Mouse (Mus musculus) embryonic facial prominence, embryonic 13.5 days (tissue): ENCODE results near the gene Upk3b. TPM values are rescaled to one million over a fixed set of nuclear protein-coding genes. Genes with fewer than 3 reads are reported as not detected.
"Not testable (repeated sequence)": the region's sequence is repeated elsewhere in the genome, so short reads cannot be mapped to it uniquely, and the experiment has no call there.

Experiments
- ATAC-seq: fragments of 200-750 bp; cut with Nextera tagmentation; 2 replicates; pipeline ENCODE4 v1.8.0; 2017; ENCODE audit warnings: low read depth; ENCODE audit not compliant: insufficient number of reproducible peaks, insufficient read depth, low FRiP score, low TSS enrichment
- H3K27ac ChIP-seq: fragments of 300-500 bp; sonication (generic); 2 replicates; pipeline ENCODE4 v1.5.1; 2015; ENCODE audit warnings: moderate library complexity, mild to moderate bottlenecking, inconsistent platforms
- H3K27me3 ChIP-seq: fragments of 300-500 bp; sonication (generic); 2 replicates; pipeline ENCODE4 v1.6.1; 2015; ENCODE audit warnings: mild to moderate bottlenecking, inconsistent platforms
- H3K36me3 ChIP-seq: fragments of 300-500 bp; sonication (generic); 2 replicates; pipeline ENCODE4 v1.6.1; 2015; ENCODE audit warnings: mild to moderate bottlenecking, inconsistent platforms
- H3K4me1 ChIP-seq: fragments of 300-500 bp; sonication (generic); 2 replicates; pipeline ENCODE4 v1.6.1; 2015; ENCODE audit warnings: inconsistent platforms
- H3K4me2 ChIP-seq: fragments of 300-500 bp; sonication (generic); 2 replicates; pipeline ENCODE4 v1.6.1; 2015; ENCODE audit warnings: moderate library complexity, mild to moderate bottlenecking, inconsistent platforms
- H3K4me3 ChIP-seq: fragments of 300-500 bp; sonication (generic); 2 replicates; pipeline ENCODE4 v1.5.1; 2015; ENCODE audit warnings: mild to moderate bottlenecking, inconsistent platforms
- H3K9ac ChIP-seq: fragments of 300-500 bp; sonication (generic); 2 replicates; pipeline ENCODE4 v1.6.1; 2015; ENCODE audit warnings: mild to moderate bottlenecking, inconsistent platforms
- H3K9me3 ChIP-seq: fragments of 300-500 bp; sonication (generic); 2 replicates; pipeline ENCODE4 v1.6.1; 2016; ENCODE audit warnings: inconsistent platforms
- WGBS: fragments of 180-500 bp; shearing (Covaris S2); methylation state at CpG from one replicate; pipeline ENCODE4 v1.1.7; 2015; ENCODE audit warnings: mixed read lengths; 5-methylcytosine and 5-hydroxymethylcytosine counted together
- polyA plus RNA-seq: library from polyadenylated mRNA; unstranded; fragments of >200 nt; fragmentation: Nextera tagmentation; extraction: Ambion mirVana; gene quantifications from 2 replicates; pipeline ENCODE4 v1.2.1, GENCODE M21; 2015

Gene Upk3b
- polyA plus RNA-seq, 1 experiment from 2014 or later, result 0.06 TPM

GRCm38 (mm10) chr5:136036667-136037066 is 1.6 kb upstream of the Upk3b start:
- H3K27me3 ChIP-seq, result no peaks in the 10 kb centered on the region
- peaks cover 7% of the 10 kb centered on the region; the same call in 1 of the 2 replicates for H3K4me1 ChIP-seq
- no peak overlapping the region for H3K9ac ChIP-seq
- no peak overlapping the region for H3K4me2 ChIP-seq
- WGBS, result 63% methylated on average over 1 of the region's 1 CpGs
- peaks cover 13% of the 10 kb centered on the region for H3K36me3 ChIP-seq
- H3K9me3 ChIP-seq, result no peaks in the 10 kb centered on the region
- H3K4me3 ChIP-seq, result no peak overlapping the region
- no peak for ATAC-seq
- H3K27ac ChIP-seq, result no peak overlapping the region

DNA sequence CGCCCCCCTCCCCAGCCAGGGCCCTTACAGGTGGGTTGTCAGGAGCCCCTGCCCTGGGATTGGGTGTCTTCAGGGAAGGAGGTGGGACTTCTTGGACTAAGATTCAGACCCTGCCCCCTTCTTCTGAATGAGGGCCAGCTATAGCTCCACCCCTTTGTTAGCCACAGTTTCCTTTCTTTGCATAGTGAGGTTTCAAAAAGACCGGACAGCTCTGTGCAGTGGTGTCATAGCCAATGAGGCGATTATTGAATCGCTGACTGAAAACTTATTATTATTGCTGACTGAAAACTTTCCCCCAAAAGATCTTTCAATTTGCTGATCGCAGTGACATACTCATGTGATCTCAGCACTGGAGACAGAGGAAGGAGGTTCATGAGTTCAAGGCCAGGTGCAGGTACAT is 1.9 kb downstream of the Upk3b start:
- WGBS, result 49% methylated on average over 5 of the region's 5 CpGs
- ATAC-seq, result no peak; the same call in 1 of the 2 replicates
- no peak overlapping the region for H3K9ac ChIP-seq
- H3K27me3 ChIP-seq, result no peaks in the 10 kb centered on the region
- no peaks in the 10 kb centered on the region for H3K36me3 ChIP-seq
- no peaks in the 10 kb centered on the region for H3K9me3 ChIP-seq
- H3K4me2 ChIP-seq, result peak overlapping the region; percentile 29; the same call in 1 of the 2 replicates
- H3K27ac ChIP-seq, result no peak overlapping the region
- no peak overlapping the region for H3K4me3 ChIP-seq
- H3K4me1 ChIP-seq, result peaks cover 7% of the 10 kb centered on the region; the same call in 1 of the 2 replicates

- Histone ChIP-seq H3K4me1 (peaks cover 10% of the 10 kb centered on the region; the same call in 1 of the 2 replicates), H3K27me3 (no peaks in the 10 kb centered on the region), H3K4me3 (no peak overlapping the region), H3K27ac (no peak overlapping the region), H3K4me2 (no peak overlapping the region), H3K9ac (no peak overlapping the region), H3K9me3 (no peaks in the 10 kb centered on the region), H3K36me3 (no peaks in the 10 kb centered on the region)
- 25% methylated on average over 2 of the region's 2 CpGs for WGBS
- no peak for ATAC-seq
Measured at GRCm38 (mm10) chr5:136041260-136041659, 3.0 kb downstream of the Upk3b start.

DNA sequence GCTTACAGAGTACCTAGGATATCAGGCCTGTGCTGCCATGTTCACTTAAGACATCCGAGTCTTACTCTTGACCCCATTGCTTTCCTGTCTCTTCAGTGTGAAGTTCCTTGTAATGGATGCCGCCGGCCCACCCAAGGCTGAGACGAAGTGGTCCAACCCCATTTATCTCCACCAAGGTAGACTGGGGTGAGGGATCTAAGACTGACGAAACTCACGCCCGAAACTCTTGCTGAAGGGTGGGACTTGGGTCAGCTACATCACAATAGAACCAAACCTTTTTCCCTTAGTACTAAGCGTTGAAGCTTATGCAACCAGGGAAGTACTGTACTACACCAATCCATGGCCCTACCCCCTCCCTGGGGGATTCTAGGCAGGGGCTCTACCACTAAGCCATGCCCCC is 3.4 kb downstream of the Upk3b start:
- no peaks in the 10 kb centered on the region for H3K36me3 ChIP-seq
- no peak overlapping the region for H3K4me2 ChIP-seq
- H3K4me1 ChIP-seq, result peaks cover 11% of the 10 kb centered on the region; the same call in 1 of the 2 replicates
- no peaks in the 10 kb centered on the region for H3K9me3 ChIP-seq
- 90% methylated on average over 8 of the region's 8 CpGs for WGBS
- no peak for ATAC-seq
- no peaks in the 10 kb centered on the region for H3K27me3 ChIP-seq
- no peak overlapping the region for H3K9ac ChIP-seq
- no peak overlapping the region for H3K27ac ChIP-seq
- H3K4me3 ChIP-seq, result no peak overlapping the region

DNA sequence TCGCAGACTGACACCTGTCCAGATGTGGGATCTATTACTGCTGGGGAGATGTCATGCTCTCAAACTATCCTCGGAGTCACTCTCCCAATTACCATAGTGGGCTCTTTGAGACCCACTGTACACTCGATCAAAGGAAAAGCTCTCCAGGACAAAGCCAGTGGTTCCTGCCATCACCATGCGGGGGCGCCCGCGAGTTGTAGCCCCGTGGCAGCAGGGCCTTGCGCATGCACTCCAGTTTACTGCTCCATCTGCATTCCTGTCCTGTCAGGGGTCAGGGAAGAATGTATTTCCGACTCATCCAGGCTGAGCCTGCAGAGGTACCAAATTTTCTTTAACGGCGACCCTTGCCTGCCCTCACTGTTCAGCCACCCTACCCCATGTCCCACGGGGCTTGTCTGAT is 6.6 kb downstream of the Upk3b start:
- Histone ChIP-seq H3K9me3 (no peaks in the 10 kb centered on the region), H3K4me1 (peaks cover 11% of the 10 kb centered on the region; the same call in 1 of the 2 replicates), H3K36me3 (no peaks in the 10 kb centered on the region), H3K4me3 (no peak overlapping the region), H3K27ac (no peak overlapping the region), H3K9ac (no peak overlapping the region), H3K27me3 (no peaks in the 10 kb centered on the region), H3K4me2 (no peak overlapping the region)
- 72% methylated on average over 13 of the region's 13 CpGs for WGBS
- ATAC-seq, result no peak

DNA sequence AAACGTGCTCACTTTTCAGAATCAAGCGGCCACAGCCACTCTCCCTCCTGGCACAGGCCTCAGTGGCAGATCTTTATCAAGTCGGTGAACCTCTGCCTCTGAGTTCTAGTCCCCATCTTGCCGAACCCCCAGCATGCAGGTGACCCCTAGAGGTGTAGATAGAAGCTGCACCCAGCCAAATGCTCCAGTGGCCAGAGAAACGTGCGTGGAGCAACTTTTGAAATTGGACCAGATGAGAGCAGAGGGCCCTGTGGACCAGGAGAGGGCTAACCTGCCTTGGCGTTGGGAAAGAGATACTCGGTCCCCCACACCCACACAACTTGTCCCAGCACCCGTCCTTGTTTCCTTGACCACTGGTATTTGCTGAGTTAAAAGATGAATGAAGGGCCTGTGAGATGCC is 7.1 kb downstream of the Upk3b start:
- no peak for ATAC-seq
- WGBS, result 37% methylated on average over 9 of the region's 9 CpGs
- no peaks in the 10 kb centered on the region for H3K36me3 ChIP-seq

GRCm38 (mm10) chr5:136045987-136046386 is 7.7 kb downstream of the Upk3b start:
- Histone ChIP-seq H3K4me2 (peak overlapping the region; percentile 14; the same call in 1 of the 2 replicates), H3K9me3 (no peaks in the 10 kb centered on the region), H3K4me3 (no peak overlapping the region), H3K9ac (no peak overlapping the region), H3K27ac (no peak overlapping the region; the same call in 1 of the 2 replicates), H3K36me3 (no peaks in the 10 kb centered on the region), H3K4me1 (peaks cover 6% of the 10 kb centered on the region; the same call in 1 of the 2 replicates), H3K27me3 (no peaks in the 10 kb centered on the region)
- ATAC-seq, result no peak
- WGBS, result 3% methylated on average over 10 of the region's 10 CpGs

More for the DNA sequence above, 7.1 kb downstream of the Upk3b start:
- H3K9me3 ChIP-seq, result no peaks in the 10 kb centered on the region
- no peak overlapping the region for H3K27ac ChIP-seq
- no peaks in the 10 kb centered on the region for H3K27me3 ChIP-seq
- no peak overlapping the region for H3K9ac ChIP-seq
- H3K4me1 ChIP-seq, result peaks cover 8% of the 10 kb centered on the region; the same call in 1 of the 2 replicates
- H3K4me3 ChIP-seq, result no peak overlapping the region
- H3K4me2 ChIP-seq, result no peak overlapping the region

DNA sequence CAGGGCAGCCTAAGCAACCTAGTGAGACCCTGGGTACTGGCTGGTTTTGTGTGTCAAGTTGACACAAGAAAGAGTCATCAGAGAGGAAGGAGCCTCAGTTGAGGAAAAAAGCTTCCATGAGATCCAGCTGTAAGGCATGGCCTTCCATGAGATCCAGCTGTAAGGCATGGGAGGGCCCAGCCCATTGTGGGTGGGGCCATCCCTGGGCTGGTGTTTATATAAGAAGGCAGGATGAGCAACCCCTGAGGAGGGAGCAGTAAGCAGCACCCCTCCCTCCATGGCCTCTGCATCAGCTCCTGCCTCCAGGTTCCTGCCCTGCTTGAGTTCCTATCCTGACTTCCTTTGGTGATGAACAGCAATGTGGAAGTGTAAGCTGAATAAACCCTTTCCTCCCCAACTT is 10.2 kb downstream of the Upk3b start:
- not testable (repeated sequence) for H3K9ac ChIP-seq, H3K27me3 ChIP-seq, H3K27ac ChIP-seq, H3K9me3 ChIP-seq, H3K4me3 ChIP-seq, H3K4me2 ChIP-seq, ATAC-seq, H3K36me3 ChIP-seq
- H3K4me1 ChIP-seq, result peaks cover 16% of the 10 kb centered on the region

DNA sequence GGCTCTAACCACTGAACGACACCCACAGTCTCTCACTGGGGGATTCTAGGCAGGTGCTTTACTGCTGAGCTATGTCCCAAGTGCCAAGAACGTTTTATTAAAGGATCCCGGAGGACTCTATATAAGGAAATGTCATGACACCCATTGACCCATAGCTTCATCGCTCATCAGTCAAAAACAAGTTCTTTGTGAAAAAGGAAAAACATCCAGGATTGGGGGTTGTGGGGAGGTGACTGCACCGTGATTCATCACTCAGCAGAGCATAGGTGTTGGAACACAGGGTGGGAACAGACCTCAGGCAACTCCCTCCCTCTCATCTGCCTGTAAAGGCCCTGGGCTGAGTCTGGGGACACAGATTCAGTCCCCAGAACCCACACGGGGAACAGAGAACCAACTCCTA is 11.6 kb downstream of the Upk3b start:
- no peak for ATAC-seq
- 76% methylated on average over 6 of the region's 6 CpGs for WGBS
- H3K4me2 ChIP-seq, result no peak overlapping the region

GRCm38 (mm10) chr5:136051231-136052085 is 13.2 kb downstream of the Upk3b start:
- H3K4me3 ChIP-seq, result no peak overlapping the region
- peak overlapping the region; percentile 39 for H3K27ac ChIP-seq
- ATAC-seq, result no peak
- H3K9me3 ChIP-seq, result 0 out of 2 replicates have a peak, but pooled peaks cover 3% of the 10 kb centered on the region
- no peak overlapping the region for H3K9ac ChIP-seq
- H3K4me1 ChIP-seq, result peaks cover 12% of the 10 kb centered on the region
- H3K27me3 ChIP-seq, result no peaks in the 10 kb centered on the region
- no peak overlapping the region for H3K4me2 ChIP-seq
- H3K36me3 ChIP-seq, result no peaks in the 10 kb centered on the region
- 18% methylated on average over 10 of the region's 10 CpGs for WGBS

More for the DNA sequence above, 11.6 kb downstream of the Upk3b start:
- Histone ChIP-seq H3K4me1 (peaks cover 16% of the 10 kb centered on the region), H3K9me3 (0 out of 2 replicates have a peak, but pooled peaks cover 3% of the 10 kb centered on the region), H3K9ac (no peak overlapping the region), H3K36me3 (no peaks in the 10 kb centered on the region), H3K27me3 (no peaks in the 10 kb centered on the region), H3K27ac (no peak overlapping the region), H3K4me3 (no peak overlapping the region)

- Histone ChIP-seq H3K9ac (no peak overlapping the region), H3K36me3 (no peaks in the 10 kb centered on the region), H3K4me1 (peaks cover 12% of the 10 kb centered on the region), H3K27me3 (peaks cover 3% of the 10 kb centered on the region; the same call in 1 of the 2 replicates), H3K27ac (no peak overlapping the region), H3K4me3 (no peak overlapping the region), H3K9me3 (0 out of 2 replicates have a peak, but pooled peaks cover 3% of the 10 kb centered on the region), H3K4me2 (no peak overlapping the region)
- WGBS, result 80% methylated on average over 8 of the region's 8 CpGs
- ATAC-seq, result no peak
Measured at GRCm38 (mm10) chr5:136052861-136053655, 14.8 kb downstream of the Upk3b start.
